Mouse (Mus musculus) kidney, adult 2 months (tissue): ENCODE results near the gene Zbtb32. TPM values are rescaled to one million over a fixed set of nuclear protein-coding genes. Genes with fewer than 3 reads are reported as not detected.

Source experiments
- DNase-seq: peaks from one replicate; pipeline ENCODE4 v3.0.0; 2021
- H3K27ac ChIP-seq: fragments of 200-500 bp; 2 replicates; pipeline ENCODE4 v1.5.1; 2012; ENCODE audit warnings: low read depth, low read length, control low read depth, inconsistent platforms; ENCODE audit not compliant: insufficient read depth
- H3K27me3 ChIP-seq: fragments of 200-500 bp; replicated peaks from 2 replicates; pipeline ENCODE4 v1.6.1; 2012; ENCODE audit warnings: mild to moderate bottlenecking, moderate library complexity, low read length, inconsistent platforms; ENCODE audit not compliant: control insufficient read depth, insufficient read depth
- H3K36me3 ChIP-seq: fragments of 200-500 bp; 2 replicates; pipeline ENCODE4 v1.6.1; 2012; ENCODE audit warnings: mild to moderate bottlenecking, moderate library complexity, low read length, inconsistent platforms; ENCODE audit not compliant: control insufficient read depth, insufficient read depth
- H3K4me1 ChIP-seq: fragments of 200-500 bp; 2 replicates; pipeline ENCODE4 v1.6.1; 2011; ENCODE audit warnings: low read length; ENCODE audit not compliant: control insufficient read depth, insufficient read depth
- H3K4me3 ChIP-seq: fragments of 200-500 bp; 2 replicates; pipeline ENCODE4 v1.5.1; 2011; ENCODE audit warnings: mild to moderate bottlenecking, low read depth, low read length, control low read depth; ENCODE audit not compliant: insufficient read depth
- CTCF ChIP-seq: fragments of 200-500 bp; conservative IDR thresholded peaks from 2 replicates; pipeline ENCODE4 v1.5.1; 2011; ENCODE audit warnings: low read depth, mild to moderate bottlenecking, control low read depth, low read length, moderate library complexity, mixed read lengths; ENCODE audit not compliant: insufficient read depth, insufficient read length
- POLR2A ChIP-seq: fragments of 200-500 bp; IDR thresholded peaks from one replicate; pipeline ENCODE4 v1.6.1; 2011; ENCODE audit warnings: low read depth, low read length, control low read depth
- WGBS: fragments of 180-500 bp; shearing (Covaris S2); methylation state at CpG from one replicate; pipeline ENCODE4 v1.1.7; 2018; 5-methylcytosine and 5-hydroxymethylcytosine counted together
- polyA plus RNA-seq: library from polyadenylated mRNA; depleted of rRNA; stranded (reverse); fragments of >200 nt; gene quantifications from 2 replicates; pipeline ENCODE4 v1.2.3, GENCODE M21; 2012; rRNA removed

Gene Zbtb32
- polyA plus RNA-seq, result 1.3 and 1.4 TPM in 2 replicates

GRCm38 (mm10) chr7:30598786-30599185 lies at the start of gene Zbtb32:
Gene Zbtb32 (minus strand): TSS chr7:30598909.
- H3K27me3 ChIP-seq, result no peaks in the 10 kb centered on the region; the same call in 1 of the 2 replicates
- H3K4me1 ChIP-seq, result peaks cover 8% of the 10 kb centered on the region
- H3K36me3 ChIP-seq, result no peaks in the 10 kb centered on the region
- TF ChIP-seq CTCF, result no peak
- TF ChIP-seq POLR2A, result no peak
- no peak within 1 kb of the TSS for H3K4me3 ChIP-seq
- no peak for DNase-seq
- peak within 1 kb of the TSS; percentile 28 for H3K27ac ChIP-seq
- 92% methylated on average over 12 of the region's 12 CpGs for WGBS

GRCm38 (mm10) chr7:30639083-30639482 lies 40.4 kb upstream of the Zbtb32 start:
- H3K4me1 ChIP-seq, result no peaks in the 10 kb centered on the region
- TF ChIP-seq POLR2A (no peak), CTCF (no peak)
- WGBS, result 25% methylated on average over 4 of the region's 4 CpGs
- 0 out of 2 replicates have a peak, but pooled peaks cover 1% of the 10 kb centered on the region for H3K27me3 ChIP-seq
- H3K36me3 ChIP-seq, result 0 out of 2 replicates have a peak, but pooled peaks cover 1% of the 10 kb centered on the region
- DNase-seq, result no peak
- H3K27ac ChIP-seq, result no peak overlapping the region
- no peak overlapping the region for H3K4me3 ChIP-seq

- DNase-seq, result no peak
- TF ChIP-seq POLR2A (no peak), CTCF (no peak)
- H3K36me3 ChIP-seq, result no peaks in the 10 kb centered on the region
- WGBS, result 27% methylated on average over 11 of the region's 11 CpGs
- 0 out of 2 replicates have a peak, but pooled peaks cover 1% of the 10 kb centered on the region for H3K27me3 ChIP-seq
- H3K4me3 ChIP-seq, result no peak overlapping the region
- no peak overlapping the region for H3K27ac ChIP-seq
- no peaks in the 10 kb centered on the region for H3K4me1 ChIP-seq
Measured at GRCm38 (mm10) chr7:30636395-30636794, 37.7 kb upstream of the Zbtb32 start.

GRCm38 (mm10) chr7:30635752-30636151 lies 37.0 kb upstream of the Zbtb32 start, which contains the start of gene Etv2:
Gene Etv2 (minus strand): TSS chr7:30635852.
- H3K27ac ChIP-seq, result no peak within 1 kb of the TSS
- no peak for DNase-seq
- H3K27me3 ChIP-seq, result 0 out of 2 replicates have a peak, but pooled peaks cover 1% of the 10 kb centered on the region
- TF ChIP-seq POLR2A, result no peak
- no peak for TF ChIP-seq CTCF
- 9% methylated on average over 5 of the region's 5 CpGs for WGBS
- no peaks in the 10 kb centered on the region for H3K36me3 ChIP-seq
- H3K4me1 ChIP-seq, result no peaks in the 10 kb centered on the region
- no peak within 1 kb of the TSS for H3K4me3 ChIP-seq

- TF ChIP-seq CTCF (peak; percentile 55), POLR2A (no peak)
- Histone ChIP-seq H3K27me3 (0 out of 2 replicates have a peak, but pooled peaks cover 1% of the 10 kb centered on the region), H3K4me3 (no peak overlapping the region), H3K27ac (no peak overlapping the region), H3K4me1 (no peaks in the 10 kb centered on the region), H3K36me3 (no peaks in the 10 kb centered on the region)
- peak; percentile 38 for DNase-seq
- under 1% methylated on average over 20 of the region's 20 CpGs for WGBS
Measured at GRCm38 (mm10) chr7:30634621-30635020, 35.9 kb upstream of the Zbtb32 start.

- DNase-seq, result no peak
- TF ChIP-seq CTCF (no peak), POLR2A (no peak)
- Histone ChIP-seq H3K27me3 (0 out of 2 replicates have a peak, but pooled peaks cover 1% of the 10 kb centered on the region), H3K36me3 (no peaks in the 10 kb centered on the region), H3K27ac (no peak overlapping the region), H3K4me1 (no peaks in the 10 kb centered on the region), H3K4me3 (no peak overlapping the region)
- 6% methylated on average over 26 of the region's 27 CpGs for WGBS
Measured at GRCm38 (mm10) chr7:30633762-30634412, 35.2 kb upstream of the Zbtb32 start.

GRCm38 (mm10) chr7:30629013-30629412 lies 30.3 kb upstream of the Zbtb32 start:
- no peak for TF ChIP-seq POLR2A
- no peak for TF ChIP-seq CTCF
- Histone ChIP-seq H3K27me3 (no peaks in the 10 kb centered on the region), H3K27ac (no peak overlapping the region), H3K4me1 (peaks cover 3% of the 10 kb centered on the region; the same call in 1 of the 2 replicates), H3K36me3 (no peaks in the 10 kb centered on the region), H3K4me3 (no peak overlapping the region)
- DNase-seq, result no peak
